Mouse (Mus musculus) neural tube, embryonic 13.5 days (tissue): ENCODE results near the gene Bcar1. TPM values are rescaled to one million over a fixed set of nuclear protein-coding genes. Genes with fewer than 3 reads are reported as not detected.

Experiments used
- ATAC-seq: fragments of 200-750 bp; cut with Nextera tagmentation; 2 replicates; pipeline ENCODE4 v1.8.0; 2017; ENCODE audit warnings: low read depth, mild to moderate bottlenecking, moderate TSS enrichment, moderate library complexity
- H3K27ac ChIP-seq: fragments of 300-500 bp; sonication (generic); replicated peaks from 2 replicates; pipeline ENCODE4 v1.5.1; 2015; ENCODE audit warnings: moderate library complexity, mild to moderate bottlenecking, inconsistent platforms
- H3K27me3 ChIP-seq: fragments of 300-500 bp; sonication (generic); 2 replicates; pipeline ENCODE4 v1.6.1; 2015; ENCODE audit warnings: mild to moderate bottlenecking, inconsistent platforms
- H3K36me3 ChIP-seq: fragments of 300-500 bp; sonication (generic); 2 replicates; pipeline ENCODE4 v1.6.1; 2015; ENCODE audit warnings: mild to moderate bottlenecking, inconsistent platforms
- H3K4me1 ChIP-seq: fragments of 300-500 bp; sonication (generic); replicated peaks from 2 replicates; pipeline ENCODE4 v1.6.1; 2015; ENCODE audit warnings: inconsistent platforms
- H3K4me2 ChIP-seq: fragments of 300-500 bp; sonication (generic); 2 replicates; pipeline ENCODE4 v1.6.1; 2015; ENCODE audit warnings: inconsistent platforms, mild to moderate bottlenecking, moderate library complexity
- H3K4me3 ChIP-seq: fragments of 300-500 bp; sonication (generic); 2 replicates; pipeline ENCODE4 v1.5.1; 2015; ENCODE audit warnings: mild to moderate bottlenecking, inconsistent platforms
- H3K9ac ChIP-seq: fragments of 300-500 bp; sonication (generic); 2 replicates; pipeline ENCODE4 v1.6.1; 2015; ENCODE audit warnings: moderate library complexity, mild to moderate bottlenecking, inconsistent platforms
- H3K9me3 ChIP-seq: fragments of 300-500 bp; sonication (generic); 2 replicates; pipeline ENCODE4 v1.6.1; 2016; ENCODE audit warnings: inconsistent platforms
- WGBS: fragments of 180-500 bp; shearing (Covaris S2); methylation state at CpG from one replicate; pipeline ENCODE4 v1.1.7; 2015; 5-methylcytosine and 5-hydroxymethylcytosine counted together
- polyA plus RNA-seq: library from polyadenylated mRNA; unstranded; fragments of >200 nt; fragmentation: Nextera tagmentation; extraction: Ambion mirVana; gene quantifications from 2 replicates; pipeline ENCODE4 v1.2.1, GENCODE M21; 2015

Bcar1 gene
- polyA plus RNA-seq, 1 experiment from 2014 or later: 51.0 TPM

DNA sequence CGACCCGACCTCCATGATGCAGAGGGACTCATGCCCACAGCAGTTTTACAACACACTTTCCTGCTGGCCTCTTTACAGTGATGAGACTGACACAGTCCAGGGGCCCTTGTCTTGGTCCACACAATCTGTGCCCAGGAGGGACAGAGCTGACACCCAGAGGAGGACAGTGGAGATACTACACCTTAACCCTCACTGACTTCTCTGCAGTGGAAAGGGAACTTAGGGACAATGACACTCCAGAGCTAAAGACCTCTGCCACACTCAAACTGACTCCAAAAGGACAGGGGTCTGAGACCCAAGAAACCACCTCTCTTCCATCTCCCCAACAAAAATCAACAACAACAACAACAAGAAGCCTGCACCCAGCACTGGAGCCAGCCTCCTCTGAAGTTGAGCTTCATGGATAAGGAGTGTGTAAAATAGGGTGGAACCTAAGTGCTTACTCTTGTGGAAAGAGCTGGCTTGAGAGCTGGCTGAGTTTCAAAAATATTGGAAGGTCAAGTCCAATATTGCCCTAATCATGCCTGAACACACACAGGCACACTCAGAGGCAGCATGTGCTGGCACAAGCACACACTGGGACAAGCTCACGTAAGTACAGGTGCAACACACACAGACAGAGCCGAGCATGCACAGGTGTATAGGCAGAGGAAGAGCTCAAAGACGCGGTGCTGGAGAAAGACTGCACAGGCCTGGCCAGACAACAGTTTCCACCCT, 9.2 kb downstream of the Bcar1 start:
- Histone ChIP-seq H3K27ac (peak overlapping the region; percentile 86), H3K36me3 (no peaks in the 10 kb centered on the region), H3K4me3 (no peak overlapping the region), H3K9me3 (no peaks in the 10 kb centered on the region), H3K27me3 (no peaks in the 10 kb centered on the region), H3K4me2 (0 out of 2 replicates have a peak overlapping the region, but pooled peaks have one; percentile 11), H3K9ac (peak overlapping the region; percentile 88), H3K4me1 (peaks cover 96% of the 10 kb centered on the region)
- no peak for ATAC-seq
- WGBS: 47% methylated on average over 6 of the region's 6 CpGs

DNA sequence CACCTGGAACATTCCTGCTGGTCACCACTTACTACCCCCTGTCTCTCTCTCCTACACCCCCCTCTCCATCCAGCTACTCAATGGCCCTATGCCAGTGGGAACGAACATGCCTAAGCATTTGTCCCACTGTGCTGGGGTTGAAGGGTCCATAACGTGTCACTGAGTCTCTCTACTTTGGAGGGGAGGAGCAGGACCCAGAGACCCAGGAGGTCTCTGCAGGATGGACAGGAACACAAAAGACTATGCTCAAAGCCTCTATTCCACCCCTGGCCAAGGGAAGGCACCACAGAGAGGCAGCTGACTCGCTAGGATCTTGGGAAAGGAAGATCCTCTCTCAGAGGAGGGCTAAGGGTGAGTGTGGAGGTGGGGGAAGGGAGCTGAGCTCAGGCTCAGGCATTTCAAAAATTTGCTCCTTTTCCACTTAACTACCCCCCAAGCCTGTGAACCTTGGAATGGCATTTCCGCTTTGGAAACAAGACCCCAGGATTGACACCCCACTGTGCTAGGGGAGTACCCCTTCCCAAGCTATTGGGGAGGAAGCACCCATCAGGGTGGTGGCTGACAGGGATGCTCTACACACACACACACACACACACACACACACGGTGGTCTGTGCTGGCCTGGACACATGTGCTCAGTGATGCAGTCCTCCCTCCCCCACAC, 9.9 kb downstream of the Bcar1 start:
- Histone ChIP-seq H3K4me3 (no peak overlapping the region), H3K4me2 (peak overlapping the region; percentile 85), H3K27ac (peak overlapping the region; percentile 86), H3K9me3 (no peaks in the 10 kb centered on the region), H3K27me3 (no peaks in the 10 kb centered on the region), H3K4me1 (peaks cover 96% of the 10 kb centered on the region), H3K9ac (peak overlapping the region; percentile 88), H3K36me3 (no peaks in the 10 kb centered on the region)
- no peak for ATAC-seq
- WGBS: 7% methylated on average over 5 of the region's 5 CpGs

DNA sequence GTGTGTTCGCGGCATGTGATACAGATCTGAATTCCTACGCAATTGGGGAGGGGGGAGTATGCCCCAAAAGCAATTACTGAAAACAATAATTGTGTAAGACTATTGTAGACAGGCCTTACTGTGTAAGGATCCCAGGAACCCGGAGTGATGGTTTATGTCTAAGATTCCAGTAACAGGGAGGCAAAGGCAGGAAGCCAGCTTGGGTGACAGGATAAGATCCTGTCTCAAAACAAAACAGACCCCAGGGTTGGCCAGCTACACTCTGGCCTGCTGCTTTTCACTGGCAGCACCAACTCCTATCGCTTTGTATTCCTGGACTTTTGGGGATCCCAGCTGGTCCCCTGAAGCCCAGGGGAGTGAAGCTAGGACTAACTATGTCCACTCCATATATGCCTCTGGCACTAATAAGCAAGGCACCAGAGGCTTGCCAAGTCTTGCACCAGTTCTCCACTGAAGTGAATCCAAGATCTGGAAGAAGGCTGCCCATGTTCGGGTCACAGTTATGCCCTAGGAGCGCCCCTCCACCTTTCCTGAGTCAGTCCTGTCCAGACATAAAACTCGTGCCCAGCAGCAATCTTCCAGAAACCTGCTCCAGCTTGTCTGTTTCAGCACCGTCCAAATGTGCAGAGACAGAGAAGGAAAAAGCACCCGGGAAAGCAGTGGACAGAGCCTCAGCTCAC, 11.1 kb downstream of the Bcar1 start:
- Histone ChIP-seq H3K4me1 (peaks cover 96% of the 10 kb centered on the region), H3K4me3 (peak overlapping the region; percentile 77)
- ATAC-seq: no peak; the same call in 1 of the 2 replicates

DNA sequence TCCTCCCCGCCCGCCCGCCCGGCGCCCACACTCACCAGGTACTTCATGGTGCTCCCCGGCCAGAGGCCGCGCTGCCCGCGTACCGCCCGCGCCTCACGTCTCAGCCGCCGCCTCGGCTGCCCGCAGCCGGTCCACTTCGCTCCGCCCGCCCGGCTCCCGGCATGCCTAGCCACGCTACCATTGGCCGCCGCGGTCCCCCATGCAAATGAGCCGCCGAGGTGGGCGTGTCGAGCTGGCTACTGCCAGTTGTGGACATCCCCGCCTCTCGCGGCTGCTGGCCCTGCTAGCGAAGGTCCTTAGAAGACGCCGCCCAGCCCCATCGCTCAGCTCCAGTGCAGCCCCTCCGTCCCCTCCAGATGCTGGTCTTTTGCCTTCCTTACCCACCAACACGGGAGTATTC, 11.6 kb downstream of the Bcar1 start:
- no peaks in the 10 kb centered on the region for H3K27me3 ChIP-seq
- peak overlapping the region; percentile 85 for H3K4me2 ChIP-seq
- peak; percentile 94 for ATAC-seq
- H3K4me1 ChIP-seq: peaks cover 96% of the 10 kb centered on the region
- WGBS: under 1% methylated on average over 16 of the region's 41 CpGs
- H3K9ac ChIP-seq: peak overlapping the region; percentile 88
- no peaks in the 10 kb centered on the region for H3K9me3 ChIP-seq
- peak overlapping the region; percentile 77 for H3K4me3 ChIP-seq
- peak overlapping the region; percentile 86 for H3K27ac ChIP-seq
- no peaks in the 10 kb centered on the region for H3K36me3 ChIP-seq

More for the DNA sequence above, 11.1 kb downstream of the Bcar1 start:
- Histone ChIP-seq H3K4me2 (peak overlapping the region; percentile 85), H3K9me3 (no peaks in the 10 kb centered on the region), H3K9ac (peak overlapping the region; percentile 88), H3K27ac (peak overlapping the region; percentile 86), H3K27me3 (no peaks in the 10 kb centered on the region), H3K36me3 (no peaks in the 10 kb centered on the region)
- 29% methylated on average over 10 of the region's 10 CpGs for WGBS

DNA sequence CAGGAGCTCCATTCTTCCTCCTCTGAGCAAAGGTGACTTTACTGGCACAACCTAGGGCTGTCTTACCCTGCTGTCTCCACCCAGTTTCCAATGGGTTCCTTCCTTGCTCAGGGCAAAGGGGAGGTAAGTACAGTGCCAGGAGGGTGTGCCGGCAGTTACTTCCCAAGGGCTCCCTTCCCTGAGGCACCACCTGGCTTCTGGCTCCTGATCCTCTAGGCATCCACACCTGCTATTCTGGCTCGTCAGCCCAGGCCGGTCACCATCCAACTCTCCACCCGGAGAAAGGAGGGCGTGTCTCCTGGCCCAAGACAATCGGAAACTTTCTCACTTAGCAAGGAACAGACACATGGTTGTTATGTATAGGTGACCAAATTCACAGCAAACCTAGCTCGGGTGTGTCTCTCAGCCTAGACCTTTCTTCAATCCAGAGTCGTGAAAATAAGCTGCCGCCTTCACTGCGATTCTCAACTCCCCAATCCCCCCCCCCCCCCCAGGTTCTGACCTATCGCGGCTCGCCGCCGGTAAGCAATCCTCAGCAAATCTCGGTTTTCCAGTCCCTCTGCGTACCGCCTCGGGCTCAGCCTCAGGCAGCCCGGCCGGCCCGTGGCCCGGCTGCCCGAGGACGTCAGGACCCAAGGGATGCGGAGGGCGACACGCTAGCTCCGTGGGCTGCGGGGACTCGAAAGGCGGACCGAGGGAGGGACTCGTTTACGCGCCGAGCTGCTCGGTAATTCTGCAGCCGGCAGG, 12.2 kb downstream of the Bcar1 start:
- Histone ChIP-seq H3K4me2 (peak overlapping the region; percentile 85), H3K27ac (peak overlapping the region; percentile 86), H3K36me3 (no peaks in the 10 kb centered on the region), H3K9ac (peak overlapping the region; percentile 88), H3K4me1 (peaks cover 96% of the 10 kb centered on the region), H3K27me3 (no peaks in the 10 kb centered on the region), H3K9me3 (no peaks in the 10 kb centered on the region), H3K4me3 (peak overlapping the region; percentile 77)
- ATAC-seq: peak; percentile 59
- under 1% methylated on average over 31 of the region's 39 CpGs for WGBS

DNA sequence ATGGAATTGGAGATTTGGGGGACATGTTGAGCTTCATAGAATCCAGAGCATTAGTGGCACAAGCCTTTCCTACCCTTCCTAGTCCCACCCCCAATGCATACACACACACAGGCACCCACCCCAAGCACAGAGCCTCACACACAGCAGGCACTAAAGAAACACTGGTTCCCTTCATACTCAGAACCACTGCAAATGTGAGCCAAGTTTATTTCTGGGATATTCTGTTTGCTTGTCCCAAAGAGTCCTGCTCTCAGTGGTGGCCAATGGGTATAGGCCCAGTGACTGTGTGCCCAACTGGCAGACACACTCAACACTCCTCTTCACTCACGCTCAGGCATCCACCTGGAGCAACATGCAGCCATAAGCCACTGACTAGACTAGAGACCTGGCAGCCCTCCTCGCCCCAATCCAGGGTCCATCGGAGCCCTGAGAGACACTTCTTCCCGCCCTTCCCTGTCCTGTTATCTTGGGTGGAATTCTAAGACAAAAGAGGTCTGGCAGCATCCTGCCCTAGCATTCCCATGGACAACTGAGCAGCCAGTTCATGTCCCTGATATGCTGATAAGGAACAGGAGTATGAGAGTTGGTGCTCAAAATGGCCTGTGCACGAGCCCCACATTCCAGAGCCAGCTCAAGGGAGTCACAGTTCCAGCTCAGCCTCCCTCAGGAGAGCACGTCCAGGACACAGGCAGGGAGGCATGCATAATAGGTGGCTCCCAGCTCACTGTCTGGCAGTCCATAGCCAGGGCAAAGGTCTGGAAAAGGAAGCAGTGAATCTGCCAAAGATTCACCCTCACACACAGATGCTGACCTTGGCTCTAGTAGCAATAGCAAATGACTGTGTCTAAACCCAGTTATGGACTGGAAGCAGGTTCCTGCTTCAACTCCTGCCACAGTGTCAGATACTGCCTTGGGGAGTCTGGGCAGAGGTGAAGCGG, 14.1 kb downstream of the Bcar1 start:
- H3K36me3 ChIP-seq: no peaks in the 10 kb centered on the region
- WGBS: 72% methylated on average over 7 of the region's 7 CpGs
- H3K4me2 ChIP-seq: peak overlapping the region; percentile 85
- peaks cover 91% of the 10 kb centered on the region for H3K4me1 ChIP-seq
- H3K9me3 ChIP-seq: no peaks in the 10 kb centered on the region
- peak overlapping the region; percentile 23; the same call in 1 of the 2 replicates for H3K9ac ChIP-seq
- no peak for ATAC-seq
- H3K27me3 ChIP-seq: no peaks in the 10 kb centered on the region
- H3K27ac ChIP-seq: no peak overlapping the region
- no peak overlapping the region for H3K4me3 ChIP-seq

DNA sequence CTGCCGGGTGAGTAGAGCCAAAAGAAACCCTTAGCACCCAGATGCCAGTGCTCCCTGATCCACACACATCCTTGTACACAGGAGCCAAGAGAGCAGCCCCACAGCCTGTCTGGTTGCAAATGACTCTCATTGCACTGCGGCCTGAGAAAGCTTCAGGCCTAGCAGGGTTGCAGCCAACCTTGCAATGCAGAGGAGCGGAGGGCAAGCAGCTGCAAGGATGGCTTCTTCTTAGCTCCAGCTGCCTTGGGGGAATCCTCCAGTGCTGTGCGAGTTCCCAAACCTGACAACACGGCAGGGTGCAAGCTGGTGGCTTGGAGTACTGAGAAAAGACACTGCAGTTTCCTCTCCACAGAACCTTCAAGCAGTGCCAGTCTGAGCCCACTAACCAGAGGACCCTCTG, 15.1 kb downstream of the Bcar1 start:
- WGBS: 67% methylated on average over 5 of the region's 5 CpGs
- Histone ChIP-seq H3K9me3 (no peaks in the 10 kb centered on the region), H3K4me2 (no peak overlapping the region), H3K4me1 (peaks cover 86% of the 10 kb centered on the region), H3K27ac (0 out of 2 replicates have a peak overlapping the region, but pooled peaks have one; percentile 2), H3K27me3 (no peaks in the 10 kb centered on the region), H3K4me3 (no peak overlapping the region), H3K9ac (no peak overlapping the region), H3K36me3 (no peaks in the 10 kb centered on the region)
- no peak for ATAC-seq

DNA sequence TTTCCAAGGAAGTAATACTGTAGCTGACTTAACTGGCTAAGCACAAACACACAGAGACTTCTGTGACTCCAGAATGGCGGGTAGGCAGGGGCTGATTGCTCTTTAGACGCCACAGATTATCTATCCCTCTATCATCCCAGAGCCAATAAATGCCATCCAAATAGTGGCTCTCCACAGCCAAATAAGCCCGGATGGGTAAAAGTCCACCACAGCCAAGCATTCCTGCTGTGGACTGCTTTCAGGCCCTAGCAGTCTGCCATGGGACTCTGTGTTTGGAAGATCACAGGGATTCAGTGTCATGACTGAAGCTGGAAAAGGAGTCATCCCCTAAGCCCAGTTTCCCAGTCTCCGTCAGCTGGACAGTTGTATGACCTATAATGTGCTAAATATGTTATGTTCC, 16.1 kb downstream of the Bcar1 start:
- no peaks in the 10 kb centered on the region for H3K27me3 ChIP-seq
- no peak overlapping the region for H3K4me2 ChIP-seq
- H3K4me1 ChIP-seq: peaks cover 77% of the 10 kb centered on the region
- H3K36me3 ChIP-seq: no peaks in the 10 kb centered on the region
- H3K27ac ChIP-seq: no peak overlapping the region
- H3K4me3 ChIP-seq: no peak overlapping the region
- H3K9me3 ChIP-seq: no peaks in the 10 kb centered on the region
- no peak for ATAC-seq
- no peak overlapping the region for H3K9ac ChIP-seq
- WGBS: 68% methylated on average over 4 of the region's 4 CpGs

DNA sequence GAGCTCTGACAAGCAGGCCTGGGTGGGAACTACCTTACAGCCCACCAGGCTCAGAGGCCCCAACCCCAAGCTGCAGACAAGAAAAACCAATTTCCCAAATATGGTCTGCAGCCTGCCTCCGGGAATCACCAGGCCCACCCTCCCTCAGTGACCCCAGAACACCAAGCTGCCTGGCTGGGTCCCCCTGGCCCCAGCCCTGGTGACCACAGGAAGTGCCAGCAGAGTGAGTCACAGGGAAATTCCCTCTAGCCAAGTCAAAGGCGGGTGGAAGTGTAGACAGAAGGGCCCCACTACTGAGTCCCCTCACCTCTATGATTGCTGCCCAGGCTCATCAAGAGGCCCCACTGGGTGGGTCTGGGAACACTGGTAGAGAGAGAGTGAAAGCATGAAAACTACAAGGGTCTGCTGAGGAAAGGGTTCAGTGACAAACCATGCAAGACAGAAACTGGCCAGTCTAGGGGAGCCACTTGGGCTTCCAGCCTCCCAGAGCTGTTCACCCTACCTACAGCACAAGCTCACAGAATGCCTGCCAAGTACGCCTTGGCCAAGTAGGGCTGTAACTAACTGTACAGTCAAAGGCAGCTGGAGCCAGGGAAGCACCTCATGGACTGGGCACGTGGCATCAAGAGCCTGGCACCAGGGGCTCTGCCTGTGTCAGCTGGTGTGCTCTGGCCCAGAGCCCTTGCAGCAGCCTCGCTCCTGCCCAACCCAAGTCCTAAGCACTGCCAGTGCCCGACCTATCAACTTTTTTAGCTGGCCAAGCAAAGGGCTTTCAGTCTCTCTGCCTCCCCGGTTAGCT, 17.3 kb downstream of the Bcar1 start:
- H3K27ac ChIP-seq: peak overlapping the region; percentile 61
- peaks cover 68% of the 10 kb centered on the region for H3K4me1 ChIP-seq

DNA sequence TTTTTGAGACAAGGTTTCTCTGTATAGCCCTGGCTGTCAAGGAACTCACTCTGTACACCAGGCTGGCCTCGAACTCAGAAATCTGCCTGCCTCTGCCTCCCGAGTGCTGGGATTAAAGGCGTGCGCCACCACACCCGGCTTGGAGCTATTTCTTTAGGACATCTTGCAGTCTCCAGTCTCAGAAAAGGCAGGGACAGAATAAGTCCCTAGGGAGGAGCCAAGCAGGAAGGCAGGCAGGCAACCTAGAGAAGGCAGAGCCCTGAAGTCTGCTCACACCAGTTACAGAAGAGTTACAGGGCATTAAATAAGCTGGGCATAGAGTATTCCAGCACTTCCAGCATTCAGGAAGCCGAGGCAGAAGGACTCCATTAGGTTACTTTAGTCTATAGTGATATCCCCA, 18.3 kb downstream of the Bcar1 start:
- Histone ChIP-seq H3K4me2 (no peak overlapping the region), H3K27ac (no peak overlapping the region), H3K27me3 (no peaks in the 10 kb centered on the region), H3K9ac (no peak overlapping the region), H3K36me3 (peaks cover 11% of the 10 kb centered on the region), H3K9me3 (no peaks in the 10 kb centered on the region), H3K4me1 (peaks cover 63% of the 10 kb centered on the region), H3K4me3 (no peak overlapping the region)
- no peak for ATAC-seq
- 96% methylated on average over 6 of the region's 6 CpGs for WGBS

More for the DNA sequence above, 17.3 kb downstream of the Bcar1 start:
- Histone ChIP-seq H3K9ac (no peak overlapping the region), H3K27me3 (no peaks in the 10 kb centered on the region), H3K4me2 (no peak overlapping the region), H3K36me3 (0 out of 2 replicates have a peak, but pooled peaks cover 1% of the 10 kb centered on the region), H3K9me3 (no peaks in the 10 kb centered on the region), H3K4me3 (no peak overlapping the region)
- WGBS: 76% methylated on average over 7 of the region's 7 CpGs
- 0 out of 2 replicates have a peak, but pooled peaks have one; percentile 21 for ATAC-seq
